Mouse (Mus musculus): ENCODE results near the gene Nckap5. TPM values are rescaled to one million over a fixed set of nuclear protein-coding genes. Genes with fewer than 3 reads are reported as not detected.

Nckap5 gene
- polyA plus RNA-seq, 1 experiment from 2014 or later: 45.0 TPM

DNA sequence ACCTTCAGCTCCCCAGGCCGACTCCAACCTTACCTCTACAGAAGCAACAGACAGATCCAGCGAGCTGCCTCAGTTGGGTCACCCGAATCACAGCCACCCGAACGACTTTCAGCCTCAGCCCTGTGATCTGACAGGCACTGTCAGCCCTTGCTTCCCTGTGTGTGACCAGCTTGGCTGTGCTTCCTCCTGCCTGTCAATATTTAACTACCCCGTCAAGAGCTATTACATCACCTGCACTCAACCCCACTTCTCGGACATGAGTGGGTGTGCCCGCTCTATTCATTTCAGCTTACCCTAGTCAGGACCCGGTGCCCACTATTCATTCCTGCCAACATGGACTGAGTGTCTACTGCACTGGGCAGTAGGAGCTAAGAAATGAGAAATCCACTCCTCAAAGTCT lies 226.0 kb downstream of the Nckap5 start:
- peak overlapping the region; percentile 47 for H3K4me3 ChIP-seq (ENCODE audit: low read length)
- peak overlapping the region; percentile 56 for H3K4me2 ChIP-seq (ENCODE audit: low read depth, low read length)
- WGBS: 56% methylated on average over 9 of the region's 9 CpGs
- peak; percentile 84 for ATAC-seq (ENCODE audit: low read depth)
- H3K9ac ChIP-seq (ENCODE audit: low read length): peak overlapping the region; percentile 36; the same call in 1 of the 2 replicates
- H3K36me3 ChIP-seq (ENCODE audit: control insufficient read depth, insufficient read depth, low read length): no peaks in the 10 kb centered on the region
- H3K9me3 ChIP-seq (ENCODE audit: control insufficient read depth, low read length): no peaks in the 10 kb centered on the region
- peak overlapping the region; percentile 63 for H3K27ac ChIP-seq (ENCODE audit: low read length)
- H3K27me3 ChIP-seq (ENCODE audit: control insufficient read depth, insufficient read depth, low read depth, low read length): no peaks in the 10 kb centered on the region
- H3K4me1 ChIP-seq (replicated peaks; ENCODE audit: control insufficient read depth, insufficient read depth, low read length): peaks cover 16% of the 10 kb centered on the region

DNA sequence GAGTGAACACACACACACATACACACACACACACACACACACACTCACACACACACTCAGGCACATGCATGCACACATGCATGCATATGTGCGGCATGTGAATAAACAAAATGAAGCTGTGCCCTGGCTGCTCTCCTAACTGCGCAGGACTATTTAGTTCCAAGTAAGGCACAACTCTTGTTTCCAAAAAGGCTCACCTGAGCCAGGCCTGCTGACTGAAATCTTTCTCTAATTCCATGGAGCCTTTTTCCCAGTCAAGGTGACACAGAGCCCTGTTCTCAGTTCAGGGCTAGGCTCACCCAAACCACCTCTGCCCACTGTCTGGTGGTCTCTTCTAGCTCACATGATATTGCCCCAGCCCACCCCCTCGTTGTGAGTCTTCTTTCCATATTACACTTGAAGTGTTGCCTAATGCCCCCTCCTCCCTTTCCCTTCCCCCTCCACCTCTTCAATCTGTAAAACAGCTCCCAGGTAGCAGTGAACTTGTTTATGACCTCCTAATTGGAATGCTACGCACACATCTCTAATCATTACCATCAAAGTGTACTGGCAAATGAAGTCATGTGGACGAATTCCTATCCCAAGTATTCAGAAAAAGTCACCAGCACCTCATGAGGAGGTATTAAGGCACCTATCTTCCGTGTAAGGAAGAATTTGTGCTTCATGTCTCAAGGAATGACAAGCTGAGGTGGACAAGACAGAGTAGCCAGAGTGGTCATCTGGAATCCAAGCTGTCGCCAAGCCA lies 226.7 kb downstream of the Nckap5 start:
- H3K4me2 ChIP-seq (ENCODE audit: low read depth, low read length): peak overlapping the region; percentile 56
- peak overlapping the region; percentile 47 for H3K4me3 ChIP-seq (ENCODE audit: low read length)
- H3K36me3 ChIP-seq (ENCODE audit: control insufficient read depth, insufficient read depth, low read length): no peaks in the 10 kb centered on the region
- WGBS: 56% methylated on average over 7 of the region's 7 CpGs
- H3K9me3 ChIP-seq (ENCODE audit: control insufficient read depth, low read length): no peaks in the 10 kb centered on the region
- peak overlapping the region; percentile 63 for H3K27ac ChIP-seq (ENCODE audit: low read length)
- H3K4me1 ChIP-seq (replicated peaks; ENCODE audit: control insufficient read depth, insufficient read depth, low read length): peaks cover 16% of the 10 kb centered on the region
- no peak for ATAC-seq (ENCODE audit: low read depth)
- no peaks in the 10 kb centered on the region for H3K27me3 ChIP-seq (ENCODE audit: control insufficient read depth, insufficient read depth, low read depth, low read length)
- H3K9ac ChIP-seq (ENCODE audit: low read length): peak overlapping the region; percentile 36

GRCm38 (mm10) chr1:126600596-126600995 lies 230.0 kb downstream of the Nckap5 start:
- Histone ChIP-seq H3K27me3 (ENCODE audit: control insufficient read depth, insufficient read depth, low read depth, low read length) (no peaks in the 10 kb centered on the region), H3K4me2 (ENCODE audit: low read depth, low read length) (no peak overlapping the region), H3K9me3 (ENCODE audit: control insufficient read depth, low read length) (no peaks in the 10 kb centered on the region), H3K9ac (ENCODE audit: low read length) (no peak overlapping the region), H3K27ac (ENCODE audit: low read length) (no peak overlapping the region), H3K4me1 (replicated peaks; ENCODE audit: control insufficient read depth, insufficient read depth, low read length) (peaks cover 17% of the 10 kb centered on the region), H3K4me3 (ENCODE audit: low read length) (no peak overlapping the region), H3K36me3 (ENCODE audit: control insufficient read depth, insufficient read depth, low read length) (no peaks in the 10 kb centered on the region)
- WGBS: 83% methylated on average over 4 of the region's 4 CpGs
- no peak for ATAC-seq (ENCODE audit: low read depth)

DNA sequence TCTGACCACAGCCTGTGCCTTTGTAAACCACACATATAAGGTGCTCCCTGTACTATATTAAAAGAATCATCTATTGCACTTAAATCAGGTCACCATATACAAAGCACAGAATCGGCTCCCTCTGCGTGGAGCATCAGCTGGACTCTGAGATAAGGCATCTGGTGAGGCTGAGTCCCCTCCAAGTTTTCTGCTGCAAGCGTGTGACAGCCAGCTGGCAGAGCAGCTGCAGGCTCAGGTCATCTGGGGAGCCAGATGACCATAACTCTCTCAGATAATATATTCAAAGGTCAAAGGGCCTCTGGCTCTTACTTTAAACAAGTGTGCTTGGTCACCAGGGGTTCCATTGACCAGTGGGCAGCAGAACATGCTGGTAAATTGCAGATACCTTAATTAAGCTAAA lies 233.2 kb downstream of the Nckap5 start:
- H3K27ac ChIP-seq (ENCODE audit: low read length): no peak overlapping the region
- ATAC-seq (ENCODE audit: low read depth): peak; percentile 72
- H3K9ac ChIP-seq (ENCODE audit: low read length): no peak overlapping the region
- H3K4me1 ChIP-seq (replicated peaks; ENCODE audit: control insufficient read depth, insufficient read depth, low read length): peaks cover 47% of the 10 kb centered on the region
- no peak overlapping the region for H3K4me3 ChIP-seq (ENCODE audit: low read length)
- no peaks in the 10 kb centered on the region for H3K9me3 ChIP-seq (ENCODE audit: control insufficient read depth, low read length)
- WGBS: 16% methylated on average over 3 of the region's 3 CpGs
- H3K27me3 ChIP-seq (ENCODE audit: control insufficient read depth, insufficient read depth, low read depth, low read length): no peaks in the 10 kb centered on the region
- H3K36me3 ChIP-seq (ENCODE audit: control insufficient read depth, insufficient read depth, low read length): no peaks in the 10 kb centered on the region
- no peak overlapping the region for H3K4me2 ChIP-seq (ENCODE audit: low read depth, low read length)

GRCm38 (mm10) chr1:126594796-126595195 lies 235.8 kb downstream of the Nckap5 start:
- Histone ChIP-seq H3K9me3 (ENCODE audit: control insufficient read depth, low read length) (no peaks in the 10 kb centered on the region), H3K27ac (ENCODE audit: low read length) (peak overlapping the region; percentile 44; the same call in 1 of the 2 replicates), H3K9ac (ENCODE audit: low read length) (no peak overlapping the region), H3K4me1 (replicated peaks; ENCODE audit: control insufficient read depth, insufficient read depth, low read length) (peaks cover 53% of the 10 kb centered on the region), H3K4me2 (ENCODE audit: low read depth, low read length) (no peak overlapping the region), H3K4me3 (ENCODE audit: low read length) (no peak overlapping the region), H3K36me3 (ENCODE audit: control insufficient read depth, insufficient read depth, low read length) (no peaks in the 10 kb centered on the region), H3K27me3 (ENCODE audit: control insufficient read depth, insufficient read depth, low read depth, low read length) (no peaks in the 10 kb centered on the region)
- WGBS: 38% methylated on average over 3 of the region's 3 CpGs
- ATAC-seq (ENCODE audit: low read depth): peak; percentile 42

DNA sequence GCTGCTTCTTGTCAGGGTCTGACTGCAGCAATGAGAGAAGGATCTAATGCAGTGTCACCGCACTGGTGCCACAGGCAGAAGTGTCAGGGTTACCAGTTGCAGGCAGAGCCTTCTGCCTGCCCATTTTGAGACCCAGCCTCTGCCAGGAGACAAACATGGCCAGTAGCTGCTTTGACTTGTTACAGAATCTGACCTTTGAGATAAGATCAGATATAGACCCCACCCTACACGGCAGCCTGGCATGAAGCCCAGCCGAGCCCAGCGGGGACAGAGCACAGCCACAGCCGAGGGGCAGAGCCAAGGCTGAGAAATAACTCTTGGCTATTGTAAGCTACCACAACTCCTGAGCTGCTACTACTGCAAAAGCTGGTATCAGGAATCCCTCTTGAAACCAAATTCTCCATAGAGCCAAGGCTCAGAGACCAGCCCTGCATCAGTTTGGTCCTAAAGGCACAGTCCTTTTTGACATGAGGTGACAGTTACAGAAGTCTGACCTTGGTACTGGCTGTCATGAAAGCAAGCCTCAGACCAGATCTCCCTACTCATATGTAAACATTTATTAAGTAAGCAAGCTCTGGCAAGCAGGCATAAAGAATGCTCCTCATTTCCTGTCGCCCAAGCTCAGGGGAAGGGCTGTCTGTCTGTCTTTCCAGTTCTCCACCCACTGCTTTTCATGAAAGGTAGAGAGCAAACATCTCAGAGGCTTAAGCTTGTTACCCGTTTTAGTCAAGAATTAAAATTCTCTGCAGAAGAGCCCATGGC lies 237.4 kb downstream of the Nckap5 start:
- WGBS: 13% methylated on average over 7 of the region's 7 CpGs
- Histone ChIP-seq H3K4me3 (ENCODE audit: low read length) (no peak overlapping the region), H3K9ac (ENCODE audit: low read length) (no peak overlapping the region), H3K27me3 (ENCODE audit: control insufficient read depth, insufficient read depth, low read depth, low read length) (no peaks in the 10 kb centered on the region), H3K9me3 (ENCODE audit: control insufficient read depth, low read length) (no peaks in the 10 kb centered on the region), H3K36me3 (ENCODE audit: control insufficient read depth, insufficient read depth, low read length) (no peaks in the 10 kb centered on the region), H3K4me2 (ENCODE audit: low read depth, low read length) (peak overlapping the region; percentile 13; the same call in 1 of the 2 replicates), H3K4me1 (replicated peaks; ENCODE audit: control insufficient read depth, insufficient read depth, low read length) (peaks cover 53% of the 10 kb centered on the region), H3K27ac (ENCODE audit: low read length) (peak overlapping the region; percentile 92)
- peak; percentile 77 for ATAC-seq (ENCODE audit: low read depth)

DNA sequence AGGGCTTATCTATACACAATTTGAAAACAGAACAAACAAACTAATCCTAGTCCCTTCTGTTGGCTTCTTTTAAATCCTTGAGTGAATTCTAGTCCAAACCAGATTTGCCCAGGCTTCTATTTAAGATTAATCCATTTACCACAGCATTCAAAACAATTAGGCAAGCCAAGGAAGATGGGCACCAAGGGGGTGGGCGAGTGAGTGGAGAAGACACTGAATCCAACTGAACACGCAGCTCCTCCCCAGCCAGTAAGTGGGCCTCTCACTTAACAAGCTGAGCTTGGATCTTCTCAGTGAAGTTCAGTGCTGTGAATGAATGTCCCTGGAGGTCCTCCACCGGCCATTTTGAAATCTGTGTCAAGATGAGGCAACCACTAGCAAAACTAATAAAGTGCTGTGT lies 239.7 kb downstream of the Nckap5 start:
- no peak overlapping the region for H3K9ac ChIP-seq (ENCODE audit: low read length)
- no peaks in the 10 kb centered on the region for H3K36me3 ChIP-seq (ENCODE audit: control insufficient read depth, insufficient read depth, low read length)
- no peaks in the 10 kb centered on the region for H3K27me3 ChIP-seq (ENCODE audit: control insufficient read depth, insufficient read depth, low read depth, low read length)
- WGBS: 84% methylated on average over 3 of the region's 3 CpGs
- H3K4me2 ChIP-seq (ENCODE audit: low read depth, low read length): no peak overlapping the region
- no peak for ATAC-seq (ENCODE audit: low read depth)
- H3K9me3 ChIP-seq (ENCODE audit: control insufficient read depth, low read length): no peaks in the 10 kb centered on the region
- no peak overlapping the region for H3K27ac ChIP-seq (ENCODE audit: low read length)
- peaks cover 46% of the 10 kb centered on the region for H3K4me1 ChIP-seq (replicated peaks; ENCODE audit: control insufficient read depth, insufficient read depth, low read length)
- H3K4me3 ChIP-seq (ENCODE audit: low read length): no peak overlapping the region

GRCm38 (mm10) chr1:126578163-126578562 lies 252.4 kb downstream of the Nckap5 start:
- no peak overlapping the region for H3K9ac ChIP-seq (ENCODE audit: low read length)
- peaks cover 6% of the 10 kb centered on the region; the same call in 1 of the 2 replicates for H3K4me1 ChIP-seq (replicated peaks; ENCODE audit: control insufficient read depth, insufficient read depth, low read length)
- no peak overlapping the region for H3K4me2 ChIP-seq (ENCODE audit: low read depth, low read length)
- ATAC-seq (ENCODE audit: low read depth): peak; percentile 72
- no peaks in the 10 kb centered on the region for H3K36me3 ChIP-seq (ENCODE audit: control insufficient read depth, insufficient read depth, low read length)
- H3K27ac ChIP-seq (ENCODE audit: low read length): no peak overlapping the region
- H3K4me3 ChIP-seq (ENCODE audit: low read length): no peak overlapping the region
- H3K27me3 ChIP-seq (ENCODE audit: control insufficient read depth, insufficient read depth, low read depth, low read length): no peaks in the 10 kb centered on the region
- H3K9me3 ChIP-seq (ENCODE audit: control insufficient read depth, low read length): no peaks in the 10 kb centered on the region

DNA sequence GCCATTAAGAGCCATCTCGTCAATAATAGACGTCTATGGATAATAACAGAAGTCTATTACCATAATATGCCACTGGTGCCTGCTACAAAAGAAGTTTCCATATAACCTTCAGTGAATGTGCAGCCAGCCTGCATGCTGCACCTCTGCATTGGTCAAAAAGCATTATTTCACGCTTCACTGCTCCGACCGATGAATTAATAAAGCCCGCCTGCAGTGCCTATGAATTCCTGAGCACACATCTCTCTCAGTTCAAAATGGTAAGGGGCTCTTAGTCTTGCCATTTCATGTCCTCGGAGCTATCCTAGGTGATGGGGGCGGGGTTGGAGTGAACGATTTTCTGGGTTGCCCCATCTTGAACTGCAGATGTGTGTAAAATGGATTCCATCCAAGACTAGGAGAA lies 256.3 kb downstream of the Nckap5 start:
- Histone ChIP-seq H3K4me3 (ENCODE audit: low read length) (no peak overlapping the region), H3K27me3 (ENCODE audit: control insufficient read depth, insufficient read depth, low read depth, low read length) (no peaks in the 10 kb centered on the region), H3K9me3 (ENCODE audit: control insufficient read depth, low read length) (no peaks in the 10 kb centered on the region), H3K9ac (ENCODE audit: low read length) (no peak overlapping the region), H3K4me1 (replicated peaks; ENCODE audit: control insufficient read depth, insufficient read depth, low read length) (peaks cover 6% of the 10 kb centered on the region; the same call in 1 of the 2 replicates), H3K27ac (ENCODE audit: low read length) (no peak overlapping the region), H3K4me2 (ENCODE audit: low read depth, low read length) (no peak overlapping the region), H3K36me3 (ENCODE audit: control insufficient read depth, insufficient read depth, low read length) (no peaks in the 10 kb centered on the region)
- 84% methylated on average over 9 of the region's 9 CpGs for WGBS
- ATAC-seq (ENCODE audit: low read depth): no peak
